In the genomic region with DNA sequence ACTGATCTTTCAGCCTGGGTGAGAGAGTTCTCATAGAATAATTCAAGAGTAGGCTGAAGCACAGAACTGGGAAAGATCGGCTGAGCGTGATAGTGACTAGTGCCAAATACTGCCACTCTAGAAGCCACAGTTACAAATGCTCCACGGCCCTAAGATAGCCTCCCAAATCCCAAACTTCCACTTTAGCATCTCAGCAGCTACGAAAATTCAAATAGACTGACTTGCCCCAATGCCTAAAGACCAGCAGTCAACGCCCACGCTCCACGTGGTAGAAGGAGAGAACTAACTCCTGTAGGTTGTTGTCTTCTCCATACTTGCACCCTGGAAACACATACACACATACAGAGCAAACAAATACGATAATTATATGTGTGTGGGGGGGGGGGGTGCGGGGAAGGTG, we compare ENCODE assay signal across 13 mouse cellular contexts. TPM values are rescaled to one million over a fixed set of nuclear protein-coding genes. Genes with fewer than 3 reads are reported as not detected.
DNase-seq lines count a peak whose midpoint lies in the region; ATAC-seq and TF ChIP-seq lines count a peak whose summit lies in the region.
"Had no signal": no experiment of that assay in that cellular context is flagged by ENCODE, and none has a peak within 500 bp of the region (broad histone marks: within the 10 kb centered on the region; RNA-seq: fewer than 3 reads in every experiment).

No protein-coding gene starts in this region.

- ATAC-seq in intestine, embryonic 16.5 days: peak; percentile 41; the same call in 1 of the 2 replicates
- ATAC-seq in intestine, embryonic 15.5 days: no peak
- no peak for ATAC-seq in limb, embryonic 15.5 days (ENCODE audit: insufficient number of reproducible peaks, low FRiP score, low TSS enrichment, low read depth)
- ATAC-seq in hindbrain, embryonic 11.5 days (ENCODE audit: low FRiP score): no peak

- no peak for TF ChIP-seq CTCF in layer of hippocampus, adult 2 months (conservative IDR thresholded peaks at IDR 0.05)

- H3K36me3 ChIP-seq in intestine, embryonic 16.5 days (ENCODE audit: control insufficient read depth, insufficient read depth, low read length): no peaks in the 10 kb centered on the region
- no peaks in the 10 kb centered on the region for H3K36me3 ChIP-seq in intestine, embryonic 15.5 days
- H3K36me3 ChIP-seq in limb, embryonic 15.5 days: no peaks in the 10 kb centered on the region
- no peaks in the 10 kb centered on the region for H3K36me3 ChIP-seq in hindbrain, embryonic 11.5 days (ENCODE audit: control insufficient read depth, insufficient read depth, low read length)
- H3K36me3 ChIP-seq: kidney, embryonic 15.5 days; neural tube, embryonic 12.5 days had no signal

- peak overlapping the region; percentile 27 for H3K4me2 ChIP-seq in intestine, embryonic 16.5 days (ENCODE audit: low read depth, low read length)
- no peak overlapping the region for H3K4me2 ChIP-seq in intestine, embryonic 15.5 days (replicated peaks)
- no peak overlapping the region for H3K4me2 ChIP-seq in limb, embryonic 15.5 days
- no peak overlapping the region for H3K4me2 ChIP-seq in hindbrain, embryonic 11.5 days (replicated peaks; ENCODE audit: low read depth, low read length)

- H3K9me3 ChIP-seq in intestine, embryonic 16.5 days (ENCODE audit: control insufficient read depth, low read length): no peaks in the 10 kb centered on the region
- no peaks in the 10 kb centered on the region for H3K9me3 ChIP-seq in intestine, embryonic 15.5 days
- H3K9me3 ChIP-seq in limb, embryonic 15.5 days: no peaks in the 10 kb centered on the region
- H3K9me3 ChIP-seq in hindbrain, embryonic 11.5 days (ENCODE audit: control insufficient read depth, low read length): no peaks in the 10 kb centered on the region
- H3K9me3 ChIP-seq: kidney, embryonic 15.5 days; neural tube, embryonic 12.5 days had no signal

- no peak overlapping the region for H3K9ac ChIP-seq in intestine, embryonic 16.5 days (ENCODE audit: low read depth, low read length)
- H3K9ac ChIP-seq in intestine, embryonic 15.5 days: no peak overlapping the region
- no peak overlapping the region for H3K9ac ChIP-seq in limb, embryonic 15.5 days
- no peak overlapping the region for H3K9ac ChIP-seq in hindbrain, embryonic 11.5 days (ENCODE audit: low read depth, low read length)
- H3K9ac ChIP-seq: kidney, embryonic 15.5 days had no signal

- H3K4me3 ChIP-seq in intestine, embryonic 16.5 days (ENCODE audit: low read length): no peak overlapping the region
- no peak overlapping the region for H3K4me3 ChIP-seq in intestine, embryonic 15.5 days (replicated peaks)
- H3K4me3 ChIP-seq in brown adipose tissue, adult 24 weeks (ENCODE audit: insufficient read depth, low read depth, low read length): 0 out of 2 replicates have a peak overlapping the region, but pooled peaks have one; percentile 8
- no peak overlapping the region for H3K4me3 ChIP-seq in limb, embryonic 15.5 days
- no peak overlapping the region for H3K4me3 ChIP-seq in hindbrain, embryonic 11.5 days (ENCODE audit: low read depth, low read length)
- H3K4me3 ChIP-seq in layer of hippocampus, adult 2 months: no peak overlapping the region

- H3K4me1 ChIP-seq in intestine, embryonic 16.5 days (ENCODE audit: control insufficient read depth, insufficient read depth, low read length): peaks cover 7% of the 10 kb centered on the region; the same call in 1 of the 2 replicates
- no peaks in the 10 kb centered on the region; the same call in 1 of the 2 replicates for H3K4me1 ChIP-seq in intestine, embryonic 15.5 days (replicated peaks)
- H3K4me1 ChIP-seq in brown adipose tissue, adult 24 weeks (ENCODE audit: control insufficient read depth, insufficient read depth, insufficient read length, low read length): peaks cover 2% of the 10 kb centered on the region; the same call in 1 of the 2 replicates
- peaks cover 7% of the 10 kb centered on the region for H3K4me1 ChIP-seq in limb, embryonic 15.5 days
- no peaks in the 10 kb centered on the region for H3K4me1 ChIP-seq in hindbrain, embryonic 11.5 days (replicated peaks; ENCODE audit: control insufficient read depth, insufficient read depth, low read length)

- H3K27me3 ChIP-seq in intestine, embryonic 16.5 days (replicated peaks; ENCODE audit: control insufficient read depth, insufficient read depth, low read length): no peaks in the 10 kb centered on the region
- H3K27me3 ChIP-seq in intestine, embryonic 15.5 days (replicated peaks): no peaks in the 10 kb centered on the region
- peaks cover 4% of the 10 kb centered on the region for H3K27me3 ChIP-seq in limb, embryonic 15.5 days
- no peaks in the 10 kb centered on the region; the same call in 1 of the 2 replicates for H3K27me3 ChIP-seq in hindbrain, embryonic 11.5 days (ENCODE audit: control insufficient read depth, insufficient read depth, low read length)

- DNase-seq in ES-CJ7 (ENCODE audit: low read depth, low spot score): peak; percentile 56
- DNase-seq in hindbrain, embryonic 11.5 days (ENCODE audit: low spot score): no peak
- DNase-seq in frontal cortex, postnatal 14 days (ENCODE audit: low spot score in 2 of 2): no peak
- DNase-seq in layer of hippocampus, adult 2 months (ENCODE audit: low spot score in 2 of 2): no peak
- DNase-seq: forebrain, postnatal 0 days; layer of hippocampus, adult 9-11 months; left cerebral cortex, postnatal 4 days had no signal

- WGBS in intestine, embryonic 16.5 days: 36% methylated on average over 9 of the region's 9 CpGs
- 33% methylated on average over 9 of the region's 9 CpGs for WGBS in intestine, embryonic 15.5 days
- WGBS in limb, embryonic 15.5 days: 25% methylated on average over 9 of the region's 9 CpGs
- 43% methylated on average over 9 of the region's 9 CpGs for WGBS in hindbrain, embryonic 11.5 days

- H3K27ac ChIP-seq in intestine, embryonic 16.5 days (ENCODE audit: low read length): no peak overlapping the region
- no peak overlapping the region for H3K27ac ChIP-seq in intestine, embryonic 15.5 days
- H3K27ac ChIP-seq in brown adipose tissue, adult 24 weeks (replicated peaks; ENCODE audit: low read depth, low read length): no peak overlapping the region
- peak overlapping the region; percentile 33; the same call in 1 of the 2 replicates for H3K27ac ChIP-seq in limb, embryonic 15.5 days
- no peak overlapping the region for H3K27ac ChIP-seq in hindbrain, embryonic 11.5 days (ENCODE audit: low read depth, low read length)
- H3K27ac ChIP-seq in layer of hippocampus, adult 2 months: no peak overlapping the region
- H3K27ac ChIP-seq: kidney, embryonic 15.5 days; neural tube, embryonic 12.5 days had no signal

RNA-seq across cellular contexts. Expression of a gene that starts 8.5 kb away (rescaled TPM):
- polyA plus RNA-seq in intestine, embryonic 16.5 days (2015; fragmentation: Nextera tagmentation; extraction: Ambion mirVana): 300 and 319 TPM in 2 replicates
- 392 and 427 TPM in 2 replicates for polyA plus RNA-seq in intestine, embryonic 15.5 days (2015; fragmentation: Nextera tagmentation; extraction: Ambion mirVana)
- polyA plus RNA-seq in brown adipose tissue, adult 24 weeks (2012; ENCODE audit: insufficient read depth, insufficient read length, missing spikeins): 342 and 418 TPM in 2 replicates
- polyA plus RNA-seq in limb, embryonic 15.5 days (2015; fragmentation: Nextera tagmentation; extraction: Ambion mirVana): 381 and 399 TPM in 2 replicates
- 546 and 563 TPM in 2 replicates for polyA plus RNA-seq in hindbrain, embryonic 11.5 days (2014; fragmentation: Nextera tagmentation; extraction: Ambion mirVana)
- total RNA-seq in layer of hippocampus, adult 2 months (2021): 100 to 1,000 TPM; 214 to 221 TPM
